Mouse (Mus musculus): ENCODE data around the gene Diexf. TPM values are rescaled to one million over a fixed set of nuclear protein-coding genes. Genes with fewer than 3 reads are reported as not detected.

The Diexf gene
- total RNA-seq, 4 experiments from 2014 or later: 16.7 to 24.1 (median 20.8) TPM

- no peak for DNase-seq
Observed at GRCm38 (mm10) chr1:193086111-193086841, 43.8 kb downstream of the Diexf start.

GRCm38 (mm10) chr1:193085541-193086020 is 44.5 kb downstream of the Diexf start:
- no peak for DNase-seq

GRCm38 (mm10) chr1:193084016-193084415 is 46.1 kb downstream of the Diexf start:
- no peak for DNase-seq

GRCm38 (mm10) chr1:193083051-193083450 is 47.0 kb downstream of the Diexf start:
- DNase-seq: no peak

GRCm38 (mm10) chr1:193082311-193082921 is 47.7 kb downstream of the Diexf start:
- no peak for DNase-seq

GRCm38 (mm10) chr1:193062618-193063017 is 67.5 kb downstream of the Diexf start:
- no peak for DNase-seq

GRCm38 (mm10) chr1:193060167-193060566 is 69.9 kb downstream of the Diexf start:
- DNase-seq: no peak

GRCm38 (mm10) chr1:193059596-193059995 is 70.5 kb downstream of the Diexf start:
- DNase-seq: no peak

- peak; percentile 24 for DNase-seq
Observed at GRCm38 (mm10) chr1:193054401-193054800, 75.7 kb downstream of the Diexf start.

- DNase-seq: no peak
Observed at GRCm38 (mm10) chr1:193053065-193053464, 77.0 kb downstream of the Diexf start.

GRCm38 (mm10) chr1:193047616-193048015 is 82.5 kb downstream of the Diexf start:
- DNase-seq: no peak

- DNase-seq: no peak
Observed at GRCm38 (mm10) chr1:193042760-193043295, 87.2 kb downstream of the Diexf start.

Other genes with a start within 250 kb of the Diexf start
- 10 to 100 TPM; 12.0 to 15.9 (median 14.8) TPM for gene Syt14, start 94.5 kb downstream of the Diexf start, total RNA-seq (2022)
- under 1 TPM; 0.15 to 0.49 (median 0.26) TPM for gene Irf6, start 22.8 kb upstream of the Diexf start, total RNA-seq (2022)
- gene A130010J15Rik, start 37.8 kb upstream of the Diexf start, total RNA-seq (2022): 1 to 10 TPM; 2.2 to 3.2 (median 3.0) TPM
- 1 to 10 TPM; 1.6 to 3.9 (median 2.7) TPM for gene Traf3ip3, start 71.4 kb upstream of the Diexf start, total RNA-seq (2022)
- gene Lamb3, start 77.4 kb upstream of the Diexf start, total RNA-seq (2022): 1 to 10 TPM; 1.2 to 2.7 (median 1.5) TPM
- gene Hsd11b1, start 133.8 kb upstream of the Diexf start, total RNA-seq (2022): 10 to 100 TPM; 58.1 to 94.0 (median 71.6) TPM
- 10 to 100 TPM; 48.8 to 85.1 (median 74.4) TPM for gene G0s2, start 142.9 kb upstream of the Diexf start, total RNA-seq (2022)
- under 1 TPM in 3 of 4 experiments, not detected in 1; 0.12 to 0.49 (median 0.35) TPM for gene Camk1g, start 240.0 kb upstream of the Diexf start, total RNA-seq (2022)

Measured in adrenal gland, adult 8-10 months (tissue).